Mouse (Mus musculus) R1 (cell line): ENCODE measurements around the gene Nol7.

Experiments
- DNase-seq: peaks from one replicate; pipeline ENCODE4 v3.0.0-alpha.2; 2018; ENCODE audit warnings: low read depth, low spot score

Gene Nol7

DNA sequence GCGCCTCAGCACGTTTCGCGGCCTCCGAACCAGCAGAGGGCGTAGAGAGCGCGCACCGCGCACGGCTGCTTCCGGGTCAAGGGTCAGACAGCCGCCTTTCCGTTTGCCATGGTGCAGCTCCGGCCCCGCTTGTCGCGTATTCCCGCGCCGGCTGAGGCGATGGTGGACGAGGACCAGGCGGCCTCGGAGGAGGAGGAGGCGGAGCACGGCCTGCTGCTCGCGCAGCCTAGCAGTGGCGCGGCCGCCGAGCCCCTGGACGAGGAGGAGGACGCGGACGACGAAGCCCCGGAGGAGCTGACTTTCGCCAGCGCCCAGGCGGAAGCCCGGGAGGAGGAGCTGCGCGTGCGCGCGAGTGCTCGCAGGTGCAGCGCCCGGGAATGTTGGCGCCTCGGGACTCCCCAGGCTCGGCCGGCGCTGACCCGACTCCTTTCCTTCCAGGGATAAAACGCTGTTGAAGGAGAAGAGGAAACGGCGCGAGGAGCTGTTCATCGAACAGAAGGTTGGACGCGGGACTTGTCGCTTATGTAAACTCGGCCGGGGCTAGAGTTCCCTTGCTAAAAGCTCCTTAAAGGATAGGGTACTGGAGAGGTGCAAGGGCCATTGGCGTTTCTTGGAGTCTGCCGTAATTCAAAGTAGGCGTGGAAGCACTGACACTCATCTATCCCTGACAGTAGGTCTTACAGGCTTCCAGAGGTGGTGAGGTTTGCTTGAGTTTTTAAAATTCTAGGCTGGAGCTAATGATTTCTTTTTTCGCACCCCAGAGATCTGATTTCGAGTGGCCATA, at the start of gene Nol7:
Nol7 (plus strand) TSS at position 94 of the 784 bp plus-strand sequence.
- DNase-seq: peak; percentile 91

DNA sequence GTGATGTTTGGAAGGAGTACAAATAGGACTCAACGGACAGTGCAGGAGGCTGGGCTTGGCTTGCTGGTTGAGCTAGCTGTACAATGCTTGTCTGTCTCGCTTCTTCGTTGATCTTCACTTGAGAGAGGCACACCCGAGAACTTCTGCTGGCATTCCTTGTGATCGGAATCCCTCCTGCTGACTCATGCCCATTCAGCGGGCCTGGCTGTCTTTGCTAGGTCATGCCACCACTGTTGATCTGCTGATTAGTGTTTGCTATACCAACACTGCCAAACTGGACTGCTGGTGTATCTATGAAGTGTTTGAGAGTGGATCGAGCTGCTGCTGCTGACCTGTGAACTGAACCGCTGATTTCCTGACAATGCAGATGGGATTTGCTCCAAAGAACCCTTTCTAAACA, 48.8 kb upstream of the Nol7 start:
- no peak for DNase-seq

DNA sequence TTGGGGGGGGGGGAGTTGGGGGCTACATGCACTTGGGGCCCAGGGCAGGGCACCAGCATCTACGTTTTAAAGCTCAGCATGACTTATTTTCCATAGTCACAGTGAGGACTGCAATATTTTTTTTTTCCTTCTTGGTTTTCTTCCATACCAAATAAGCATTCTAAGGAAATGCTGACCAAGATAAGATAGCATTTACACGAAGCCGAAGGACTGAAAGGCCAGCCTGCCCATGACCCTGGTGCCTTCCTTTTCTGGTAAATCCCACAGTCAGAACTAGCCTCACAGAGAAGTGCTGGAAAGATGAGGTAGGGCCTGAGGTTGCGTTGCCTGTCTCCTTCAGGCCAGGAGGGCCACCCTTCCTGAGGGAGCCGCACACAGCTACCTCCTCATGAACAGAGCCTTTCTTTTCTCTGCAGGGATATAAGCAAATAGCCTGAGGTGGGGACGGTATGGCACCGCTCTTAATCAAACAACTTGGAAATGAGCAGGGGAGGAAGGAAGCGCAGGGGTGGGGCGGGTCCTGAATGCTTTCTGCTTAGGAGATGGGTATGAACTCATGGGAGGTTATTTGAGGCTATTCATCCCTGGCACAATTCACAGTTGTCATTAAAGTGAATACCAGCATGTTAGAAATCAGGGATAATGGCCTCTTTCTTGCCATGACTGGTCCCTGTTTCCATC, 47.6 kb upstream of the Nol7 start:
- no peak for DNase-seq

GRCm38 (mm10) chr13:43353356-43353755, 44.8 kb upstream of the Nol7 start:
- DNase-seq: no peak

- DNase-seq: no peak
Observed at GRCm38 (mm10) chr13:43354362-43354761, 43.8 kb upstream of the Nol7 start.

- no peak for DNase-seq
Observed at GRCm38 (mm10) chr13:43356346-43357125, 41.7 kb upstream of the Nol7 start.

DNA sequence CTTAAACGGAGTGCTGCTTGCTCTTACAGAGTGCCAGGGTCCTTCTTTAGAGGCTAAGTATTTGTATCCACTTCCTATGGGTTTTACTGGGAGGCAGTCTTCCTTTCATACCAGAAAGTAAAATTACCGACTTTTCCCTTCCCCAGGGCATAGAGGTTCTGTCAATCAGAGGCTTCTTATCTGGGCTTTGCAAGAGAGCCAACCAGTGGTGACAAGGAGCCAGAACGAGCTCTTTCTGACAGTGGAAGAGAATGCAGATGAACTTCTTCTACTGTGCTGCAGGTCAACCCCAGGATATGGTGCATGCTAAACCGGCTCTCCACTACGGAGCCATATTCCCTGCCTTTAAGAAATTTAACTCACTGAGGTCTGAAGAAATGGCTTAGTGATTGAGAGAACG, 37.7 kb upstream of the Nol7 start:
- no peak for DNase-seq

GRCm38 (mm10) chr13:43362353-43362752, 35.8 kb upstream of the Nol7 start:
- no peak for DNase-seq

GRCm38 (mm10) chr13:43364985-43365824, 33.0 kb upstream of the Nol7 start, which contains the start of gene Sirt5:
Sirt5 (plus strand) TSS chr13:43365496.
- DNase-seq: peak; percentile 97

- DNase-seq: no peak
Observed at GRCm38 (mm10) chr13:43365825-43366184, 32.4 kb upstream of the Nol7 start.

GRCm38 (mm10) chr13:43370063-43370462, 28.1 kb upstream of the Nol7 start:
- no peak for DNase-seq

DNA sequence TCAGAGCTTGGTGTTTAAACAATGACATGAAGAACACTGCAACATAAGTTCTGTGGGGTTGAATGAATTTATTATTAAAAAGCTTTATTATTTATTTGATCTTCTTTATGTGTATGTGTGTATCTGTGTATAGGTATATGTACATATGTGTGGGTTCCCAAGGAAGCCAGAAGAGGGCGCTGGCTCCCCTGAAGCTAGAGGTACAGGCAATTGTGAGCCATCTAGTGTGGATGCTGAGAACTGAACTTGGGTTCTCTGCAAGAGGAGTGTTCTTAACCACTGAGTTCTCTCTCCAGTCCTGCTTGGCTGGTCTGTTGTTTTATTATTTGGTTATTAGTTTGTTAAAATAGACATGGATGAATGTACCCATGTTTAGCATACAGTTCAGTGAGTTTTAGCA, 25.3 kb upstream of the Nol7 start:
- DNase-seq: peak; percentile 72

- no peak for DNase-seq
Observed at GRCm38 (mm10) chr13:43374205-43374604, 24.0 kb upstream of the Nol7 start.

GRCm38 (mm10) chr13:43374918-43375432, 23.2 kb upstream of the Nol7 start:
- DNase-seq: peak; percentile 40

GRCm38 (mm10) chr13:43379989-43380388, 18.2 kb upstream of the Nol7 start:
- no peak for DNase-seq

DNA sequence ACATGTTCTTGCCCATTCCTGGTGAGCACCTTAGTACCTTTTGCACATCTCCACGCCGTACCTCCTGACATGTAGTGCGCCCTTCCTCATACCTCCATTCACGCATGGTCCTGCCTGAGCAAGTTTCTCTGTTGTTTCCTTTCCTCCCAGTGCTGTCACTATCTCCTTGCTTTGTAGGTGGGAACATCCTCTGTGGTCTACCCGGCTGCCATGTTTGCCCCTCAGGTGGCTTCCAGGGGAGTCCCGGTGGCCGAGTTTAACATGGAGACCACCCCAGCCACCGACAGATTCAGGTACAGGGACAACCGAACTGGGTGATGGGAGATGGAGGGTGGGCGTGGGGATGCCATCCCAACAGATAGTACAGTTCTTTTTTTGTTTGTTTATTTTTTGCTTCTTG, 12.9 kb upstream of the Nol7 start:
- no peak for DNase-seq

- DNase-seq: no peak
Observed at GRCm38 (mm10) chr13:43397700-43398296, 392 bp upstream of the Nol7 start.

- no peak for DNase-seq
Observed at GRCm38 (mm10) chr13:43399576-43399975, 1.4 kb downstream of the Nol7 start.

DNA sequence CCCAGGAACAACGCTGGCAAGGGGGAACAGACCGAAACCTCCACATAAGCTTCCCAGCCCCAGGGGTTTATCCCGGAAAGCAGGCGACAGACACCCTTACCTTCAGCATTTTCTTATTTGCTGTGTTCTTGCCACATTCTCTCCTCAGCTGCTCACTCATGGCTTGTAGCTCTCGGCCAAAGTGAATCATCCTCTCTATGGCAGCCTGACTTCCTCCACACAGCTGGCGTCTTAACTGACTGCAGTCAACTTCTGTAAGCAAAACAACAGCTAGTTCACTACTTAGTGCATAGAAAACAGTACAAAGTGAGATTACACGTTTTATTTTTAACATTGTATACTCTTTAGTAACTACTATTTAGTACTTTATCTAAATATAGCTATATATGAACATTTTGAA, 14.1 kb downstream of the Nol7 start:
- no peak for DNase-seq

DNA sequence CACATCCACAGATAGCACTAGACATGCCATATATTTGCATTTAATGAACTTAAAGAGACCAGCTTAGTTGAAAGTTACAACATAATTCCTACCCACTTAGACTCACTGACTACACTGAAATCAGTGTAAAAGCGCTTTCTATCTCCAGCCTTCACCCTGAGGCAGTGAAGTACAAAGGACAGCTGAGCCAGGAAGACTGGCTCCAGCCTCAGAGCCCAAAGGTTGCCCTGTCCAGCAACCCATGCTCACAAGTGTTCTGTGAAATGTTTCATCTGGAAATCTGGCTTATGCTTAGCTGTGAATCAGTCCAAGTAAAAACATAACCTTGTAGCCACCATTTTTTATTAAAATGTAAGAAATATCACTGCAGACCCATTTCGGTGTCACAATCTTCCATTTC, 15.4 kb downstream of the Nol7 start:
- DNase-seq: no peak

DNA sequence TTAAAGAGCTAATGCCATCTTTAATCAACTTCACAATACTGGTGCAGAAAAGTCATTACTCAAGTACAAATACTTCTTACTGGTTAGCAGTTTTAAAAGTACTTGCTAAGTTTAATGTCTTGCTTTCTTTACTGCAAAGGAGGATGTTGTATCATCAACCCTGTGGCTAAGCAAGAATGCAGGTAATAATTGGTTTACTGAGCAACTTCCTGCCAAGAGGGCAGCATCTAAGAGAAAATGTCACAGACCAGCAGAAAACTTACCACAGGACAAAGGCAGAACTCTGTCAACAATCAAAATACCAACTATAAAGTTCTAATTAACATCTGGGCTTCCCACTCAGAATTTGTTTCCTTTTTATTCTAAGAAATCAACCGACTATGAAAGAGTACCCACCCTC, 17.1 kb downstream of the Nol7 start:
- DNase-seq: no peak
